Mouse (Mus musculus) B cell, adult 2 months (primary cell): Measurements from ENCODE around the gene Zfp692.
"Not testable (repeated sequence)": the region's sequence is repeated elsewhere in the genome, so short reads cannot be mapped to it uniquely, and the experiment has no call there.

Experiments used
- DNase-seq, 2 experiments: peaks; one replicate each; pipeline ENCODE4 v3.0.0; 2022

The Zfp692 gene

GRCm38 (mm10) chr11:58357042-58357441 lies 50.2 kb downstream of the Zfp692 start:
- DNase-seq, result no peak

GRCm38 (mm10) chr11:58357844-58358534 lies 51.1 kb downstream of the Zfp692 start:
- DNase-seq, result no peak

GRCm38 (mm10) chr11:58362562-58362961 lies 55.7 kb downstream of the Zfp692 start:
- DNase-seq, result not testable (repeated sequence)
